Mouse (Mus musculus) liver, embryonic 11.5 days (tissue): ENCODE results near the gene Itgb1bp1. TPM values are rescaled to one million over a fixed set of nuclear protein-coding genes. Genes with fewer than 3 reads are reported as not detected.

ENCODE experiments used
- ATAC-seq: fragments of 200-750 bp; cut with Nextera tagmentation; replicated peaks from 2 replicates; pipeline ENCODE4 v1.8.0; 2017; ENCODE audit warnings: moderate number of reproducible peaks, mild to moderate bottlenecking, moderate TSS enrichment, moderate library complexity; ENCODE audit not compliant: low FRiP score
- DNase-seq: peaks from one replicate; pipeline ENCODE4 v3.0.0-alpha.2; 2017; ENCODE audit warnings: low spot score
- H3K27ac ChIP-seq: fragments of 300-500 bp; sonication (generic); 2 replicates; pipeline ENCODE4 v1.5.1; 2014; ENCODE audit warnings: mild to moderate bottlenecking, low read depth, low read length, control low read depth
- H3K27me3 ChIP-seq: fragments of 300-500 bp; sonication (generic); replicated peaks from 2 replicates; pipeline ENCODE4 v1.6.1; 2014; ENCODE audit warnings: low read length, mixed read lengths; ENCODE audit not compliant: control insufficient read depth, insufficient read depth
- H3K36me3 ChIP-seq: fragments of 300-500 bp; sonication (generic); 2 replicates; pipeline ENCODE4 v1.6.1; 2014; ENCODE audit warnings: mild to moderate bottlenecking, low read length, moderate library complexity, mixed read lengths; ENCODE audit not compliant: control insufficient read depth, insufficient read depth
- H3K4me1 ChIP-seq: fragments of 300-500 bp; sonication (generic); replicated peaks from 2 replicates; pipeline ENCODE4 v1.6.1; 2014; ENCODE audit warnings: low read length, mixed read lengths; ENCODE audit not compliant: control insufficient read depth, insufficient read depth
- H3K4me2 ChIP-seq: fragments of 300-500 bp; sonication (generic); 2 replicates; pipeline ENCODE4 v1.6.1; 2014; ENCODE audit warnings: mild to moderate bottlenecking, control low read depth, moderate library complexity
- H3K4me3 ChIP-seq: fragments of 300-500 bp; sonication (generic); 2 replicates; pipeline ENCODE4 v1.5.1; 2014; ENCODE audit warnings: low read depth, low read length, control low read depth
- H3K9ac ChIP-seq: fragments of 300-500 bp; sonication (generic); 2 replicates; pipeline ENCODE4 v1.6.1; 2014; ENCODE audit warnings: low read depth, low read length, control low read depth
- H3K9me3 ChIP-seq: fragments of 300-500 bp; sonication (generic); 2 replicates; pipeline ENCODE4 v1.6.1; 2016; ENCODE audit warnings: low read length, inconsistent platforms, mixed read lengths; ENCODE audit not compliant: control insufficient read depth
- WGBS: fragments of 180-500 bp; shearing (Covaris S2); extraction: QIAGEN DNeasy Blood & Tissue Kit; methylation state at CpG from one replicate; pipeline ENCODE4 v1.1.7; 2014; 5-methylcytosine and 5-hydroxymethylcytosine counted together
- polyA plus RNA-seq: library from polyadenylated mRNA; unstranded; fragments of >200 nt; fragmentation: Nextera tagmentation; extraction: Ambion mirVana; gene quantifications from 2 replicates; pipeline ENCODE4 v1.2.1, GENCODE M21; 2014

Gene Itgb1bp1
- polyA plus RNA-seq, 1 experiment from 2014 or later = 42.8 TPM

DNA sequence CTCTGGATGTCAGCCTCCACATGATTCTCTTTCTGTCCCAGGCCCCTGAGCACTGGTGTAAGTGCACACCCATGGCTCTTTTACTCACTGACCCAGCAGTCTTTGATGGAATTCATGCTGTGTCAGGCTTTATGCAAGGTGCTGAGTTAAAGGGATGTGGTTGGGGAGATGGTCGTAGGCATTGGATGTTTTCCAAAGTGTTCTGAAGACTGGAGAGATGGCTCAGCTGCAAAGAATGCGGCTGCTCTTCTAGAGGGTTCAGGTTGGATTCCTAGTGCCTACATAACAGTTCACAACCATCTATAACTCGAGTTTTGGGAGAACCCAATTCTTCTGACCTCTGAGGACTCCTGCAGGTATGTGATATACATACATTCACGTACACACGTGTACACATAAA lies 78.7 kb downstream of the Itgb1bp1 start:
- Histone ChIP-seq H3K27ac (no peak overlapping the region), H3K9me3 (no peaks in the 10 kb centered on the region), H3K4me1 (peaks cover 11% of the 10 kb centered on the region; the same call in 1 of the 2 replicates), H3K27me3 (no peaks in the 10 kb centered on the region), H3K36me3 (0 out of 2 replicates have a peak, but pooled peaks cover 4% of the 10 kb centered on the region), H3K4me3 (no peak overlapping the region), H3K9ac (no peak overlapping the region), H3K4me2 (no peak overlapping the region)
- 88% methylated on average over 5 of the region's 5 CpGs for WGBS
- no peak for DNase-seq
- no peak for ATAC-seq

DNA sequence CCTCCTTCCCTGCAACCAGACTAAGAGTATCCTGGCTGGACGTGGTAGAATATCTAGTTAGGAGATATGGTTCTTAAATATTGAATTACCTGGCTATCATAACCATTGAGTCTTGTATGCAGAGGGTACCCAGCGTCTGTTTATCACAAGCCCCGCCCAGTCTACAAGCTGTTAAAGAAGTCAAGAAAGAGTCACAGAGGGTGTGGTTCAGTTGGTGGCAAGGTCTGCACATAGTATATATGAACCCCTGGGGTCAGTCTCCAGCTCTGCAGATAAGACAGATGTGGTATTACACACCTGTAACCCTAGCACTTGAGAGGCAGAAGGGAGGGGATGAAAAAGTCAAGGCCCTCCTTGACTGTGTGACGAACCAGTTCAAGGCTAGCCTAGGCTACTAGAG lies 80.3 kb downstream of the Itgb1bp1 start:
- H3K27ac ChIP-seq = no peak overlapping the region
- H3K27me3 ChIP-seq = no peaks in the 10 kb centered on the region
- 61% methylated on average over 4 of the region's 4 CpGs for WGBS
- no peak for DNase-seq
- no peaks in the 10 kb centered on the region for H3K9me3 ChIP-seq
- 0 out of 2 replicates have a peak, but pooled peaks cover 4% of the 10 kb centered on the region for H3K36me3 ChIP-seq
- no peak overlapping the region for H3K9ac ChIP-seq
- peak; percentile 74 for ATAC-seq
- H3K4me3 ChIP-seq = no peak overlapping the region
- H3K4me2 ChIP-seq = no peak overlapping the region
- peaks cover 21% of the 10 kb centered on the region for H3K4me1 ChIP-seq

DNA sequence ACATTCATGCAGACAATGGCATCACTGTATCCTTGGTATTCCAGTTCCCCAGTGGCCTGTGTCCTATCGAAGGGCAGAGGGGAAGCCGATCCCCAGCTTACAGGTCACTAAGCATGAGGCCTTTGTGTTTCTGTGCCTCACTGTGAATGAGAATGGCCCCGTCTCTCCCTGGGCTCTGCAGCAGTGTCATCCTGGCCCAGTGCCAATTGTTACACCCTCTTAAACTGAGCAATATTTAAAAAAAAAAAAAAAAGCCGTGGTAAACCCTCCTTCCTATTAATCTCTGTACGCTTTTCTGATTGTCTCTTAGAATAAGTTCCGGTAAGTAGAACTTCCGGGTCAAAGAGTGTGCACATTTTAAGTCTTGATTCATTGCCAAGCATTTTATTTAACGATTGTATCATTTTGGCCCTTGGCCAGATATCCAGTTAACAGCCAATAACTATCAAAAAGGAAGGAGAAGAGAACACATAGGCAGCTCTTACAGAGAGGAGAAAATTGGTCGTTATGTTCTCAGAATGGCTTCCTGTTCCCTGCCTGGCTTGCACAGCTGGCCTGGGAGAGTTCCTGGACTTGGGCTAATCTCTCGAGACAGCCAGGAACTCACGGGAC lies 81.3 kb downstream of the Itgb1bp1 start:
- H3K4me2 ChIP-seq = no peak overlapping the region
- no peak overlapping the region for H3K27ac ChIP-seq
- DNase-seq (no peak), ATAC-seq (no peak)
- no peak overlapping the region for H3K9ac ChIP-seq
- H3K27me3 ChIP-seq = no peaks in the 10 kb centered on the region
- H3K4me3 ChIP-seq = no peak overlapping the region
- 61% methylated on average over 11 of the region's 11 CpGs for WGBS
- peaks cover 21% of the 10 kb centered on the region for H3K4me1 ChIP-seq
- 0 out of 2 replicates have a peak, but pooled peaks cover 4% of the 10 kb centered on the region for H3K36me3 ChIP-seq
- no peaks in the 10 kb centered on the region for H3K9me3 ChIP-seq

DNA sequence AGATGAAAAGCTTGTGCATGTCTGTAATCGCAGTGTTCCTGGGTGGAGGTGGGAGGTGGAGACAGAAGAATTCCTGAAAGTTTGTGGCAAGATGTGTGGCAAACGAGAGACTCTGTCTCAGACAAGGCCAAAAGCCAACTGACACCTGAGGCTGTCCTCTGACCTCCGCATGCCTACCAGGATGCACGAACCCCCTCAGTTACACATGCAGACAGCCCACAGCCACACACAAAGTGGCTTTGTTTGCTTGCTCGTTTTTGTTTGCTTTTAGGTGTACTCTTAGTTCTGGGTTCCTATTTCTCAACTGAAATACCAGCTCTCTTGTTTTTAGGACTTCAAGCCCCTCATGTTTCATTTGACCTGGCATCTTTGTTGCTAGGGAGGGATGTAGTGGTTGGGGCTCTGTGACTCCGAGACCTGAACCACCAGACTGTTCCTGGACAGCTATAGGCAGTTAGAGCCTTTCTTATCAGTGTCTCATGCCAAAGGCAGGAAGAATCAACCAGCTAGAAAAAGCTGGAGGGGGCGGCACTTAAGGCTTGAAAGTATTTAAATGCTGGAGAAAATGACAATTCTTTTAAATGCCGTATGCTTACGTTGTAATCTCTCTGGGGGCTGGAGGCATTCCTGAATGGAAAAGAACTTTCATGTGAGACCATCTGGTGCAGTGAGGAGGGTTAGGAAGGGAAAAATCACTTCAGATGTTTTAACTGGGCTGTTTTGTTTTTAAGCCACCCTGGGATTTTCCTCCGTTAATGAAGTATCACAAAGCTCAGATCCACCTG lies 84.4 kb downstream of the Itgb1bp1 start:
- H3K9me3 ChIP-seq = no peaks in the 10 kb centered on the region
- WGBS = 64% methylated on average over 10 of the region's 10 CpGs
- H3K4me1 ChIP-seq = peaks cover 19% of the 10 kb centered on the region
- H3K9ac ChIP-seq = no peak overlapping the region
- DNase-seq (no peak), ATAC-seq (no peak)
- no peaks in the 10 kb centered on the region for H3K27me3 ChIP-seq
- peaks cover 4% of the 10 kb centered on the region; the same call in 1 of the 2 replicates for H3K36me3 ChIP-seq
- H3K4me2 ChIP-seq = no peak overlapping the region
- H3K4me3 ChIP-seq = no peak overlapping the region
- peak overlapping the region; percentile 62; the same call in 1 of the 2 replicates for H3K27ac ChIP-seq

DNA sequence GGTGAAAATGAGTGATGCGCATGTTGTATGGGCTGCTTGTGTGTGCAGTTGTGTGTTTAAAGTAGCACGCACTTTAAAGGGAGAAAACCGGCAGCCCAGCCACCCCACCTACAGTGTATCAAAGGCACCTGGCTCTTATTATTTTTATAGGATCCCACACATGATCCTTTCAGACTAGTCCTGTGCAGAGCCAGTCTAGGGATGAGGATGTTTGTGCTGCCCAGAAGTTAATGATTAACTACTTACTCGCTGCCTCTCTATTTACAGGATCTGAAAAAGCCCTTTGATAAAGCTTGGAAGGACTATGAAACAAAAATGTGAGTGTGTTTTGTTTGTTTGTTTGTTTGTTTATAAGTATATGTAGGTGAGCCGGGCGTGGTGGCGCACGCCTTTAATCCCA lies 85.5 kb downstream of the Itgb1bp1 start:
- 85% methylated on average over 8 of the region's 8 CpGs for WGBS
- Histone ChIP-seq H3K4me2 (no peak overlapping the region), H3K9ac (no peak overlapping the region), H3K4me1 (peaks cover 11% of the 10 kb centered on the region; the same call in 1 of the 2 replicates), H3K9me3 (no peaks in the 10 kb centered on the region), H3K36me3 (peaks cover 4% of the 10 kb centered on the region; the same call in 1 of the 2 replicates), H3K4me3 (no peak overlapping the region), H3K27me3 (no peaks in the 10 kb centered on the region), H3K27ac (no peak overlapping the region)
- DNase-seq (no peak), ATAC-seq (no peak)

DNA sequence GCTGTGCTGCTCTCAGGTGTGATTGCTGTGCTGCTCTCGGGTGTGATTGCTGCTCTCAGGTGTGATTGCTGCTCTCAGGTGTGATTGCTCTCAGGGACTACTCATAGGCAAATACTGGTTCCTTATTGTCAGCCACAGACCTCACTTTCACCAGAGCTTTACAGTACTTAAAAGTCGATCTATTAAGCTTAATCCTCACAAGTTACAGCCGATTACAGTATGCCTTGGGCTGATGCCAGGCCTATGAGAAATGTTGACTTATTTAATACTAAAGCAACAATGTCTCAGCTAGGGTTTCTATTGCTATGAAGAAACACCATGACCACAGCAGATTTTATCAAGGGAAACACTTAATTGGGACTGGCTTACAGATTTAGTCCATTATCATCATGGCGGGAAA lies 89.7 kb downstream of the Itgb1bp1 start:
- WGBS = 84% methylated on average over 4 of the region's 4 CpGs

DNA sequence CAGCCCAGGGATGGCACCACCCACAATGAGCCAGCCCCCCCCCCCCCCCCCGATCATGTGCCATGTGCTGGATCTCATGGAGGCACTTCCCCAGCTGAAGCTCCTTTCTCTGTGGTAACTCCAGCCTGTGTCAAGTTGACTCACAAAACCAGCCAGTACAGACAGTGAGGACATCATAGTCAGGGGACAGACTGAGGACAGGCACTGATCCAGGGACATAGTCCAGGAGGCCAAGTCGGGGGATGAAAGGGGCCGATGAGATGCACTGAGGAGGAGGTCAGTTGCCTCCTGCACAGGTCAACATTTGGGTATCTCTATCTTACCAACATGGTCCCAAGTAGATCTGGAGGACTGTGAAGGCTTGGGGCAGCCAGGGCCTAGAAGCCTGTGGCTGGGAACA lies 90.6 kb downstream of the Itgb1bp1 start:
- H3K9me3 ChIP-seq = no peaks in the 10 kb centered on the region
- no peak overlapping the region for H3K27ac ChIP-seq
- WGBS = 78% methylated on average over 3 of the region's 3 CpGs
- H3K27me3 ChIP-seq = no peaks in the 10 kb centered on the region
- no peaks in the 10 kb centered on the region; the same call in 1 of the 2 replicates for H3K36me3 ChIP-seq
- DNase-seq (no peak), ATAC-seq (no peak; the same call in 1 of the 2 replicates)
- H3K4me1 ChIP-seq = no peaks in the 10 kb centered on the region
- no peak overlapping the region for H3K9ac ChIP-seq
- H3K4me3 ChIP-seq = no peak overlapping the region
- no peak overlapping the region for H3K4me2 ChIP-seq

More for the DNA sequence above, 89.7 kb downstream of the Itgb1bp1 start:
- Histone ChIP-seq H3K27me3 (no peaks in the 10 kb centered on the region), H3K4me1 (peaks cover 2% of the 10 kb centered on the region; the same call in 1 of the 2 replicates), H3K27ac (no peak overlapping the region), H3K9me3 (no peaks in the 10 kb centered on the region), H3K4me2 (no peak overlapping the region), H3K36me3 (no peaks in the 10 kb centered on the region; the same call in 1 of the 2 replicates), H3K4me3 (no peak overlapping the region), H3K9ac (no peak overlapping the region)
- no peak for ATAC-seq
- DNase-seq = no peak

DNA sequence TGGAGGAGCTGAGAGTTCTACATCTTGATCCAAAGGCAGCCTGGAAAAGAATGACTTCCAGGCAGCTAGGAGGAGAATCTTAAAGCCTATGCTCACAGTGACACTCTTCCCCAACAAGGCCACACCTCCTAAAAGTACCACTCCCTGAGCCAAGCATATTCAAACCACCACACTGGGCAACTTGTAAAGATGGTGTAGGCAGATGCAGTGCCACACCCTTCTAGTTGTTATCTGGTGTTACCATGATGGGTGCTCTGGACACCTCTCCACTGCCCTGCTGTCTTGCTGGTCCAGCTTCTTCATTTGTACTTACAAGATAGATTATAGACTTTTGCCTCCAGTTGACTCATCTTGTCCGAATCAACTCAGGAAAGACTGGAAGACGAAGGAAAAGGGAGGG lies 94.5 kb downstream of the Itgb1bp1 start:
- H3K9ac ChIP-seq = no peak overlapping the region
- no peak overlapping the region for H3K4me3 ChIP-seq
- DNase-seq (no peak), ATAC-seq (peak; percentile 61)
- no peaks in the 10 kb centered on the region for H3K4me1 ChIP-seq
- no peak overlapping the region for H3K27ac ChIP-seq
- H3K9me3 ChIP-seq = no peaks in the 10 kb centered on the region
- WGBS = 68% methylated on average over 2 of the region's 2 CpGs
- H3K4me2 ChIP-seq = no peak overlapping the region
- no peaks in the 10 kb centered on the region for H3K36me3 ChIP-seq
- H3K27me3 ChIP-seq = no peaks in the 10 kb centered on the region
